ENCODE assay signal across 19 mouse cellular contexts in genomic region chr1:193359199-193359598, GRCm38 (mm10). TPM values are rescaled to one million over a fixed set of nuclear protein-coding genes. Genes with fewer than 3 reads are reported as not detected.
"Had no signal": no experiment of that assay in that cellular context is flagged by ENCODE, and none has a peak within 500 bp of the region (broad histone marks: within the 10 kb centered on the region; RNA-seq: fewer than 3 reads in every experiment).

No protein-coding gene starts in this region.

- H3K9ac ChIP-seq: liver, embryonic 14.5 days; lung, embryonic 15.5 days; midbrain, embryonic 12.5 days; neural tube, embryonic 13.5 days; neural tube, embryonic 15.5 days had no signal

- H3K4me3 ChIP-seq: lung, embryonic 15.5 days; midbrain, embryonic 10.5 days; midbrain, embryonic 12.5 days; myocyte; neural tube, embryonic 13.5 days; neural tube, embryonic 15.5 days had no signal

- H3K4me2 ChIP-seq: lung, embryonic 15.5 days; midbrain, embryonic 12.5 days; neural tube, embryonic 13.5 days; neural tube, embryonic 15.5 days had no signal

- H3K9me3 ChIP-seq: lung, embryonic 15.5 days; midbrain, embryonic 10.5 days; midbrain, embryonic 12.5 days; neural tube, embryonic 13.5 days; neural tube, embryonic 15.5 days had no signal

- ATAC-seq: midbrain, embryonic 16.5 days had no signal

- H3K27ac ChIP-seq: liver, embryonic 14.5 days; lung, embryonic 15.5 days; midbrain, embryonic 10.5 days; midbrain, embryonic 12.5 days; neural tube, embryonic 13.5 days; neural tube, embryonic 15.5 days had no signal

- DNase-seq: midbrain, embryonic 14.5 days; retina, postnatal 1 day; right cerebral cortex, adult 18-20 months; right cerebral cortex, postnatal 25 days; right cerebral cortex, postnatal 4 days; spleen, adult 18-20 months; thymus, adult 18-20 months; thymus, postnatal 14 days; thymus, postnatal 36 days had no signal

- H3K27me3 ChIP-seq: lung, embryonic 15.5 days; midbrain, embryonic 12.5 days; neural tube, embryonic 13.5 days; neural tube, embryonic 15.5 days had no signal

- H3K36me3 ChIP-seq: lung, embryonic 15.5 days had no signal

- H3K4me1 ChIP-seq: lung, embryonic 15.5 days; neural tube, embryonic 13.5 days had no signal

RNA-seq across cellular contexts. Expression of gene Camk1g, which starts 10.9 kb away (rescaled TPM):
- total RNA-seq: megakaryocyte, adult 5-6 weeks; megakaryocyte-erythroid progenitor cell, adult 5-6 weeks had no signal
